Mouse (Mus musculus) lung, adult 2 months (tissue): Measurements from ENCODE around the gene Rnpep. TPM values are rescaled to one million over a fixed set of nuclear protein-coding genes. Genes with fewer than 3 reads are reported as not detected.

ENCODE experiments used
- DNase-seq: peaks from one replicate; pipeline ENCODE4 v3.0.0; 2022
- H3K4me1 ChIP-seq: fragments of 200-500 bp; 2 replicates; pipeline ENCODE4 v1.6.1; 2011; ENCODE audit warnings: low read length; ENCODE audit not compliant: control insufficient read depth, insufficient read depth
- H3K4me3 ChIP-seq: fragments of 200-500 bp; replicated peaks from 2 replicates; pipeline ENCODE3; 2011; ENCODE audit warnings: low read depth, mild to moderate bottlenecking, control low read depth, low read length; ENCODE audit errors: extremely low read depth
- CTCF ChIP-seq: fragments of 200-500 bp; IDR thresholded peaks from 2 replicates; pipeline ENCODE4 v1.5.1; 2011; ENCODE audit warnings: mild to moderate bottlenecking, low read length, control low read depth; ENCODE audit not compliant: insufficient read depth
- POLR2A ChIP-seq: fragments of 200-500 bp; IDR thresholded peaks from 2 replicates; pipeline ENCODE4 v1.6.1; 2011; ENCODE audit warnings: low read depth, mild to moderate bottlenecking, control low read depth, low read length, borderline replicate concordance; ENCODE audit errors: extremely low read depth
- WGBS: fragments of 180-500 bp; shearing (Covaris S2); methylation state at CpG from one replicate; pipeline ENCODE4 v1.1.7; 2018; 5-methylcytosine and 5-hydroxymethylcytosine counted together
- polyA plus RNA-seq: library from polyadenylated mRNA; depleted of rRNA; stranded (reverse); fragments of >200 nt; gene quantifications from 2 replicates; pipeline ENCODE4 v1.2.3, GENCODE M21; 2012; rRNA removed

Rnpep gene
- 34.5 and 38.1 TPM in 2 replicates for polyA plus RNA-seq

GRCm38 (mm10) chr1:135283826-135284291, at the start of gene Rnpep:
Rnpep (minus strand) TSS chr1:135284084.
- TF ChIP-seq POLR2A: peak; percentile 80; the same call in 1 of the 2 replicates
- no peak for TF ChIP-seq CTCF
- H3K4me1 ChIP-seq: peaks cover 12% of the 10 kb centered on the region
- DNase-seq: peak; percentile 80
- H3K4me3 ChIP-seq: peak within 1 kb of the TSS; percentile 89
- under 1% methylated on average over 39 of the region's 39 CpGs for WGBS

DNA sequence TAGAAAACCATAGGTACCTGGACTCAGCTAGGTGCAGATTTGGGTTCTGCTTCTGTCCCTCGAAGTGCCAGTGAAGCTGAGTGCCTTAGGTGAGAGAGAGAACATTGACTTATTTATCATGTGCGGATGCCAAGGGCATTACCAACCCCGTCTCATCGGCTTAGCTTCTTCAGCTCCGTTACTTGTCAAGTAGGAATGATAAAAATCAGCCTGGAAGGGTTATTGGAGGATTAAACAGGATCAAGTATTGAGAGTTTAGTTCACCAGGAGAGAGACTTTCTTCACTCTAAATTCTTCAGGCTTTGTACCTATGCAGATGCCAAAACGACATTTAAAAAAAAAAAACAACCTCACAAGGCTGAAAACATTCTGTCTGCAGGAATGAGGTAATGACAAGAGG, 46.7 kb upstream of the Rnpep start:
- no peak for DNase-seq
- no peaks in the 10 kb centered on the region for H3K4me1 ChIP-seq
- TF ChIP-seq CTCF: no peak
- no peak for TF ChIP-seq POLR2A
- no peak overlapping the region for H3K4me3 ChIP-seq
- WGBS: 66% methylated on average over 6 of the region's 6 CpGs

- TF ChIP-seq POLR2A (no peak), CTCF (no peak)
- no peak for DNase-seq
- WGBS: 62% methylated on average over 5 of the region's 5 CpGs
- no peak overlapping the region for H3K4me3 ChIP-seq
- H3K4me1 ChIP-seq: peaks cover 2% of the 10 kb centered on the region; the same call in 1 of the 2 replicates
Observed at GRCm38 (mm10) chr1:135328368-135328767, 44.5 kb upstream of the Rnpep start.

DNA sequence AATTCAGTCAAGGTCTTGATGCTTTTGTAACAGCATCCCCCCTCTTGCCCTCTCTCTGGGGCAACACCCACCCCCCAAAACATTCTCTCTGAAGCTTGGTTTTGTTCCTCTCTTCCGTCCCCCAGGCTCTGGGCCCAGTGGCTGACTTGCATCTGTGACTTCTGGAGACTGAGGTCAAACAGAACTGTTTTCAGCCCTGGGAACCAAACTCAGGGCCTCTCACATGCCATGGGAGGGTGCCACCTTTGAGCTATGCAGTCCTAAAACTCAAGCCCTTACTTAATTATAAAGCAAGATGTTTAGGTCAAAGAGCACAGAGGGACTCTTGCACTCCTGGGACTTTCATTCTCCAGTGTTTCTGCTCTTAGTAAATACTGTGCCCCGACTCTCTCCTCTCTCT, 42.0 kb upstream of the Rnpep start:
- no peak overlapping the region for H3K4me3 ChIP-seq
- TF ChIP-seq POLR2A: no peak
- H3K4me1 ChIP-seq: peaks cover 2% of the 10 kb centered on the region; the same call in 1 of the 2 replicates
- WGBS: 73% methylated on average over 2 of the region's 2 CpGs
- DNase-seq: no peak

- TF ChIP-seq POLR2A (no peak; the same call in 1 of the 2 replicates), CTCF (no peak)
- peaks cover 2% of the 10 kb centered on the region; the same call in 1 of the 2 replicates for H3K4me1 ChIP-seq
- H3K4me3 ChIP-seq: peak within 1 kb of the TSS; percentile 49
- WGBS: 20% methylated on average over 8 of the region's 8 CpGs
- DNase-seq: peak; percentile 16
Observed at GRCm38 (mm10) chr1:135324571-135324970, 40.7 kb upstream of the Rnpep start, which contains the start of gene Lmod1. Lmod1 (plus strand) TSS chr1:135324807.

- 72% methylated on average over 7 of the region's 7 CpGs for WGBS
- DNase-seq: no peak
Observed at GRCm38 (mm10) chr1:135323367-135323901, 39.5 kb upstream of the Rnpep start.

DNA sequence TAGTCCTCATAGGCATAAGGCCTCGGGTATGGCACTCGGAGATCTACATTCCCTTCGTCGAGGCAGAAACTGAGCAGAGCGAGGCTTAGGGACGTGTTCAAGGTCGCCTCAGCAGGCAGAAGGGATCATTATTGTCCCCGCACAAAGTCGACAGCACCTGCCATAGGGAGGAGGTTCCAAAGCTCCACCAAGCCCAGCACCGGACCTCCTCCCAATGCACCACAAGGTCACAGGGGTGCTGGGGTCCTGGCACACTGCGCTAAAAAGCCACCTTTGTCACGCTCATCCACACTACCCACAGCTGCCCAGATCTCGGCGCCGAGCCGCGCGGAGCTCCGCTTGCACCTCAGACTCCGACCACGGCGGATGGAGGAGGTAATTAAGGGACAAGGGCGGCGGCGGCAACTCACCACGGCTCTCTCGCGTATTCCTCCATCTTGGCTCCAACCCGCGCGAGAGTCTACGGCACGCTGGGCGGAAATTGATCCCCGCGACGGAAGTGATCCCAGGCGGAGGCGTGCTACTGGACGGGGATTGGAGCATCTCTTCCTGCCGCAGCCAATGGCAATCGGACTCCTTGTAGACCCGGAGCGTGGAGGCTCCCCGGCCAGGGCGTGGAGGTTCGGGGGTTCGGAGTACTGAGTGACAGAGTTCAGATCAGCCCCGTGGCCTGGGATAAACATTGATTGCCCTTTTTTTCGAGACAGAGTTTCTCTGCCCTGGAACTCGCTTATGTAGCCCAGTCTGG, 29.6 kb upstream of the Rnpep start, which contains the start of gene Timm17a:
Timm17a (minus strand) TSS at position 495 of the 748 bp plus-strand sequence.
- TF ChIP-seq CTCF (no peak), POLR2A (peak; percentile 70)

More at GRCm38 (mm10) chr1:135323367-135323901, 39.5 kb upstream of the Rnpep start:
- TF ChIP-seq POLR2A (no peak), CTCF (no peak)
- Histone ChIP-seq H3K4me1 (peaks cover 2% of the 10 kb centered on the region; the same call in 1 of the 2 replicates), H3K4me3 (no peak overlapping the region)

DNA sequence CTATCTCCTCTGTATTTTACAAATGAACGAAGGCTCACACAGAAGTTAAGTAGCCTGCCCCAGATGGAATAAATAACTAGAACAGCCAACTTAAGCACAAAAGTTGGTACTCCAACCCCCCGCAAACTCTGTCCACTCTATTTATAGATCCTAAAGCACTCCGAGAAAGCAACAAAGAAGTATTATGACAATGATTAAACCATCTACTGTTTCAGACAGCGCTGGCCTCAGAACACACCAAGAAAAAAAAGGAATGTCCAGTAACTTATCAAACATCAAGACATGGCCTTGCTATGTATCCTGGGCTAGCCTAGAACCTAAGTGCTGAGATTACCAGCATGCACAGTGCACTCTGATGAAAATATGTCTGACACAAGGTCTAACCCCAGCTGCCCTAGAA, 28.3 kb upstream of the Rnpep start:
- TF ChIP-seq CTCF (no peak), POLR2A (no peak)
- H3K4me1 ChIP-seq: peaks cover 3% of the 10 kb centered on the region; the same call in 1 of the 2 replicates
- no peak overlapping the region for H3K4me3 ChIP-seq
- DNase-seq: no peak
- 65% methylated on average over 4 of the region's 4 CpGs for WGBS

More for the DNA sequence above, 29.6 kb upstream of the Rnpep start, which contains the start of gene Timm17a:
- DNase-seq: peak; percentile 88
- H3K4me3 ChIP-seq: peak within 1 kb of the TSS; percentile 90
- H3K4me1 ChIP-seq: peaks cover 3% of the 10 kb centered on the region; the same call in 1 of the 2 replicates
- under 1% methylated on average over 51 of the region's 51 CpGs for WGBS

GRCm38 (mm10) chr1:135311356-135311755, 27.5 kb upstream of the Rnpep start:
- Histone ChIP-seq H3K4me1 (peaks cover 3% of the 10 kb centered on the region; the same call in 1 of the 2 replicates), H3K4me3 (no peak overlapping the region)
- 66% methylated on average over 6 of the region's 6 CpGs for WGBS
- TF ChIP-seq POLR2A (no peak), CTCF (no peak)
- DNase-seq: no peak
